Mouse (Mus musculus) right cerebral cortex, postnatal 10 days (tissue): ENCODE measurements around the gene Atp8a1.

Experiments
- DNase-seq, 2 experiments: peaks; one replicate each; pipeline ENCODE4 v3.0.0; 2021; ENCODE audit warnings: low spot score in 2 of 2

Gene Atp8a1

DNA sequence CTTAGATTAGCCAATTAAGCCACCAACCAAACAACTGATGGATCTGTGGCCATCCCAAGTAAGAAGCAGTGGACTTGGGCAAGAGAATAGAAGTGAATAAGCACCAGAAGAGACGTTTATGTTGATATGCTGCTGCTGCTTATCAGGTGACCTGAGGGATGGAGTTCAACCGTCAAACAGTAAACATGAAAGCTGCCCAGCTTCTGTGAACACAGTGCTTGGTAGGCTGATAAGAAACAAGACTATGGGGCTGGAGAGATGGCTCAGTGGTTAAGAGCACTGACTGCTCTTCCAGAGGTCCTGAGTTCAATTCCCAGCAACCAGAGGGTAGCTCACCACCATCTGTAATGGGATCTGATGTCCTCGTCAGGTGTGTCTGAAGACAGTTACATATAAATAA lies 168.4 kb downstream of the Atp8a1 start:
- DNase-seq, result no peak

DNA sequence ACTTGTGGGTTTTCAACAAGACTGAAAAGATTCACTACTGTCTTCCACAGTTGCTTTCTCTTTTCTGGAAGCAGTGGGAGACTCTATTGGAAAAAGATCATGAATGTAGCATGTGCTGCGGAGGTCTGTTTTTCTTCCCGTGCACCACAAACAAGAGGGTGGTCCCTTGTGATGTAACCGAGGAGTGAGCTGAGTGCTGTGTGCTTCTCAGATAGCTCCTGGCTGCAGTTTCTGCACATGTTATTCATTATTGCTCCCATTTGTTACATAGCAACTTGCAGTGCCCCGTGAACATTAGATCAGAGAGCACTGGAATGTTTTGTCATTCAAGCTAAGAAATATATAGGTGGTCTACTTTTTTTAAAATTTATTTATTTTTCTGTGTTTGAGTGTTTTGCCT lies 174.2 kb downstream of the Atp8a1 start:
- no peak for DNase-seq

DNA sequence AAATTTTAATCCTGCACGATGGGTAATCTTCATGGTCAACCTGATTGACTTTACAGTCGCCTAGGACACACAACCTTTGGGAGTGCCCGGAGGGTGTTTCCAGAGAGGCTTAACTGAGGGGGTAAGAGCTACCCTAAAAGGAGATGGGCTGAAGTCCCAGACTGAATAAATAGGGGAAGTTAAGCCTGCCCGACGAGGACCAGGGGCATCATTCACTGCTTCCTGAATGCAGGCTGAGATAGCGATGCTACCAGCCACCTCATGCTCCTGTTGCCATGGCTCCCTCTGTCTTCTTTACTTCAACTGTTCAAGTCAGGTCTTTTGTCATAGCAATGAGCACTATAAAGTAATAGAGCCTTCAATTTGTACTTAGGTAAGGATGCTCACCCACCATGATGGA lies 177.1 kb downstream of the Atp8a1 start:
- DNase-seq, result no peak

DNA sequence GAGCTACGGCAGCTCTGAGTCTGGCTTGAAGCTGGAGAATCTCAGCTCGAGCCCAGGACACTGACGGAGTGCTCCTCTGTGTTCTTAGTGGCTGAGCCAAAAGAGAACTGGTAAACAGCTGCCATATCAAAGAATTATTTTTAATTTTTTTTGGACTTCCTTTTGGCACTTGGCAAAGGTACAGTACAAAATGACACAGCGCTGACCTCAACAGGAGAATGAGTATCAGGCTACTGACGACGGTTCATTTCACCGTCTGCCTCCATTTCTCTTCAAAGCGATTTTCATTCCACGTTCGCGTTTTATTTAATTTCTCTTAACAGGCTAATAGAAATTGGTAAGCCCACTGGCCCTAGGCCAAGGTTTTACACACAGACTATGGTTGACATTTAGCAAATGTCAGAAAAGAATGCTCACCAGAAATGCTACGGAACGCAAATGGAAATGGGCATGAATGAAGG lies 177.8 kb downstream of the Atp8a1 start:
- no peak for DNase-seq

DNA sequence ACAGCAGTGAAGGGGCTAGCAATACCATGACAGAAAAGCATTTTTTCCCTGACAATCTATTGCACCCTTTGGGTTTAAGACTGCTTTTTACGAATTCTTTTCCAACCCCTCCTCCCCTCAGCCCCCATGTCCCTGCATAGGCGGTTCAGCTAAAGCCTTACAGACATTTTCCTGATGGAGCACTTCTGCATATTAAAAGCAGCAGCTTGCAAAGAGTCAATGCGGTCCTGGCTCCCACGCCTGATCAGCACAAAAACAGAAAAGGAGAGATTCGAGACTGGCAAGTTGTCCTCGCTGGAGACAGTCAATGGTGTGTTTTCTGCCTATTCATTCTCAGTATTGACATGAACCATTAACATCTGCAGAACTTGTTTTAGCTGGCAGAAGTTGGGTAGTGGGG lies 184.5 kb downstream of the Atp8a1 start:
- DNase-seq, result no peak

DNA sequence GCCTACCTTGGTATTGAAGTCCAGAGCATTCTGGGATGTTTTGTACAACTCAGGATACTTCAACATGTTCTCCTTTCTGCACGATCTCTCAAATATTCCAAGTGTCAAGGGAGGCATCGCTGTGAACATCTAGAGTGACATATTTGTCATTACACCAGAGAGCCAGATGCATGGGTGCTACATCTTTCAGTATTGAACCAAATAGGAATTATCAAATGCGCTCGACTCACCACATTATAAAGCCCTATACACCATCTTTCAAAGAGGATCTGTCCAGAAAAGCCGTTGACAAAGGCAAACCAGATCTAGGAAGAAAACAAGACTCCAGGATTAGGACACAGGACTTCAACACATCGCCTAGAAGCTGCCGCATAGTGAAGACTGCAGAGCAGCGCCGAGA lies 187.4 kb downstream of the Atp8a1 start:
- DNase-seq, result no peak

DNA sequence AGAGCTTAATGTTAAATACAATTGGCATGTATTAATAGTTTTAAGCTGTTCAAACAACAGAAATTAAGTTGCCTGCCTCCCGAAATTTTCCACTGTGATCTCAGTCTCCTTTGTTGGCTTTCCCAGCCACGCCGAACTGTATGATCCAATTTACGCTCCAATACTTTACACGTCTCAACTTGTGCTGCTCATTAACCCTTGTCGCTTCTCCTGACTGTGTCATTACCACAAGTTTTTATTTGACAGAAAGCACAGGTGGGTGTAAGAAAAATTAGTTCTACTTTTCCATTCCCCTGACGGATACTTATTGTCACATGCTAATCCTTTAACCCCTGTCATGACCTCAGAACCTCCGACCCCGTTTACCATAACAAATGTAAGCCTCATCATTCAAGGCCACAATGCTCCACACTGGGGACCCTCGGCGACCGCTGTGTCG lies 190.4 kb downstream of the Atp8a1 start:
- no peak for DNase-seq

DNA sequence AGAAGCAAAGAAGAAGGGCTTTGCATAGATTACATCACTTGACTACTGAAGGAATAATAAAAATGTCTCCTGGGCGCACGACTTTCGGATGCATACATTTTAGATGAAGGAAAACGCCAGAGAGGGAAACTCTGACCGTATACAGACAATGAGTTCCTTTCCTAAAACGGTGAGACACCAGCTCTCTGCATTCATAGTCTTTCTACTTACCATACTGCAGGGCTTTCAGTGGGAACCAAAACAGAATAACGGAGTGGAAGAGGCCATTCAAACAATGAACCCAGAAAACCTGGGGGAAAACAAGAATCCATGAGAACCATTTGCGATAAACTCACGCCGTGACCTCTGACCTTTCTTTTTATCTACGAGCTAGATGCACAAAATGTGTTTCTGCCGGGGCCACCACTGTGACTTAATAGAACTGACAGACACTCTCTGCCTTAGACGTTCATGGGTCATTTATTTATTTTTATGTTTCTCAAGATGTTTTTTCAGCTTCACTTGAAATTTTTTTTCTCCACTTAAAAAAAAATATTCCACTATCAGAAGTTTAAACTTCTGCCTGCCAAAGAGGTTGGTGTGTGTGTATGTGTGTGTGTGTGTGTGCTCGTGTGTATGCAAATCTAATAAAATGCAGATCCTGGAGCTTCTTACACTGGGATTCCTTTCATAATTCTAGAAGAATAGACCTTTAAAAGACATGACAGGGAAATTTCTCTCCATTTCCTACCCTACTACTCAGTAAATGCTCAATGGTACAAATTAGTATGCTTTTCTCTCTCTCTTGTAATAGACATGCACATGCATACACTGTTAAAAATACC lies 191.3 kb downstream of the Atp8a1 start:
- DNase-seq, result no peak

DNA sequence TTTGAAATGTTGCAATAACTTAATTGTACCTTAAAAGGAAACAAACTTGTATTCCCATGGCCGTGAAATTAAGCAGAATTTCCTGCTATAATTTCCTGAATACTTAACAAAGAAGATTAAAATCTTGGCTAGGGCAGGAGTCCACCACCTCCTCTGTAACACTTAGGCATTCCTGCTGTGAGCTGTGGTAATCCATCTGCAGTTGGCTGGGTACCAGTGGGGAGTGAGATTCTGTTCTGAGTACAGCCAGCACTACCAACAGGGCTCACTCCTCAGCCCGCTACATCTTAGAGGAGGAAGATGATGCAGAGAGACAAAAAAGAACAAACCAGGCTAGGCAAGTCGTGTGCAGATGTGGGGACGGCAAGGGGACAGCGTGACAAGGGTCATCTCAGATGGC lies 192.7 kb downstream of the Atp8a1 start:
- no peak for DNase-seq

DNA sequence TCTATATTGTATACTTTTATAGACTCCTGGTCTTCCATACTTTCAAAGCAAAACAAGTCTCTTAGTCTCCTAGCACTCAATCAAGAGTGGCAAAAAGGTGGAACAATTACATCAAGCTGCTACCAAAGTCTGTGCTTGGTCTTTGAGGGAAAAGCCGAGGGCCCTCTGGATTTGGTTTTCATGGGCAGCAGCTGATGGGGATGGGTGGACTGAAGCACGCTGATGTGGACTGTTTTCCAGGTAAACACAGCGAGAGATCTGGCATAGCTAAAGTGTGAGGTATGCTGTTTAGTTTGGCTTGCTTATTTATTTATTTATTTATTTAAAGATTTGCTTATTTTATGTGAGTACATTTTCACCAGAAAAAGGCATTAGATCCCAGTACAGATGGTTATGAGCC lies 193.7 kb downstream of the Atp8a1 start:
- DNase-seq, result no peak

DNA sequence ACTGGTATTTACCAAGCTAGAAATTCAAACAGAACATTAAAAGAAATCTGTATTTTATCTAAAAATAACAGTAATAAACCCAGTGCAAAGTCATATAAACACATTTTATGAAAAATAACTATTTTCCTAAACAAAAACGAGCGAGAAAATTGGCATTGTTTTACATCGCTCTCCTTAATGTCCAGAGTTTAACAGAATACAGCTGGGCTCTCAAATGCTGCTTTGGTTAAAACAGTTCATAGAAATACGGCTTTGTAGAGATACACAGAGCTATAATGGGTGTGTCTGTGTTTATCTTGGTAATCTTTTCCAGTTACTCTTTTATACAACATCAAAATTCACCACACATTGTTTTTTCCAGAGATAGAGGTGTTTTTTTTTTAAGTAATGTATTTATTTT lies 194.8 kb downstream of the Atp8a1 start:
- DNase-seq, result no peak

DNA sequence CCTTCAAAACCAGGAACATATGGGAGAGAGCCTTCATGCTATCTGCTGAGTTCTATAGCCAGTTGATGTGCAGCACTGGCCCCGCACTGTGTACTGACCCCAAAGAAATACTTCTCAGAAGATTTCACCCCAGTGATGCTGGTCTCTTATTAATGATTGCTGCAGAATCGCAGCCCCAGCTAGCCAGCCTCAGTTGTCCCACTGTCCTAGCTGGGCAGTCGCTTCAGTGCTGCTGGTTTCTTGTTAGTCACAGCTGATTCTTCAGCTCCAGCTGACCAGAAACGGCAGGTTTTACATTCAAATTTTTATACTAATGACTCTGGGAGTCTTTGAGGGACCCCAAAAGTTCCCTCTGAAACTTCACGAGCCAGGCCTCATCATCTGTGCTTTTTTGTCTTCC lies 197.2 kb downstream of the Atp8a1 start:
- no peak for DNase-seq

DNA sequence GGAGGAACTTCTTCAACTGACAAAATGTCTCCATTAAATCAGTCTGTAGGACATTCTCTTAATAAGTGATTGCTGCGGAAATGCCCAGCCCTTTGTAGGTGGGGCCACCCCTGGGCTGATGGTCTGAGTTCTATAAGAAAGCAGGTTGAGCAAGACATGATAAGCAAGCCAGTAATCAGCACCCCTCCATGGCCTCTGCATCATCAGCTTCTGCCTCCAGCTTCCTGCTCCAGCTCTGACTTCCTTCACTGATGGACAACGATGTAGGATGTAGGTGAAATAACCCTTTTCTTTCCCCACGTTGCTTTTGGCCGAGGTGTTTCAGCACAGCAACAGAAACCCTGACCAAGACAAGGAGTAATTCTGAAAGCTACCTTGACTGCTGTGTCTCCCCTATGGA lies 198.1 kb downstream of the Atp8a1 start:
- no peak for DNase-seq

DNA sequence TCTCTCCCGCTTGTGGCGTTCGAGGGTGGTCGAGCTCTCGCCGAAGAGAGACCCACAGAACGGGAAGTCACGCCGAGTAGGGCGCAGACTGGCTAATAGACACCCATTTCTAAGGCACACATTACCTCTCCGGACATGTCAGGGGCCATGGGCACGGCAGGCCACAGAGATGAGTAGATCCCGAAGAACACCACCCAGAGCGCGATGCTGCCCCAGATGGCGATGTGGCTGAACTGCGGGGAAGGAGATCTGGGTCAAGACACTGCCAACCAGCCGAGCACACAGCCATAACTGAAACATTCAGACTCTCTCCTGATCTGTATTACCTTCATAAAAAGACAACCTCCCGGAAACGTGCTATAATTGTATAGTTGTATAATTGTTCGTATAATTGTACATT lies 199.7 kb downstream of the Atp8a1 start:
- peak in 1 of 2 experiments; percentile 45 for DNase-seq

DNA sequence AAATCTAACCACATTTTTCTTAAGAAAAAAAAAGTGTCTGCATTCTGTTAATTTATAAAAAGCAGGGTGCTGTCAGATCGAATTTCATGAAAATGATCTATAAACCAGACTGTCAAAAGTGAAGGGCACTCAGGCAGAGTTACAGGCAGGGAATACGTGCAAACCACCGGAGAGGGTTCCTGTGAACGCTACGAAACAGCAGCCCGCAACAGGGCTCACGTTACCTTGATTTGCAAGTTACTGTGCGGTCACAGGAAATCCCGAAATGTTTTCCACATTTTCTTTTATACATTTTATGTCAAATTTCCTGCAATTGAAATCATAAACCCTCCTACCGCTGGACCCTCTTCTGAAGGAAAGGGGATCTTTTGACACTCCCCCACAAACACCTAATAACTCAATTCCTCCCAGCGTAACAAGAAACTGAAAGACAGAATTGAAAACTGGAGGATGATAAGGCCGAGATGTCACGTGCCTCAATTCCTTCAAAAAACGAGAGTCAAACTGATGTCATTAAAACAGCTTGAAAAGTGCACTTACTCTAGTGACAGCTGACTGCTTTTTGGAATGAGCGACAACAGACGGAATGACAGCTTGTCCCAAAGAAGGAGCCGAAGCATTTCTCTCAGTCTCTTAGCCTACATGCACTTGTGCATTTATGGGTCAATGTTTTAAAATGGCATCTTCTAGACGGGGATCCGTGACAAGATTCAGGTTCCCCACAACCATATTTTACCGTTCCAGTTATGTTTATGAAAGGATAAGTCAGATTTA lies 200.3 kb downstream of the Atp8a1 start:
- no peak for DNase-seq

DNA sequence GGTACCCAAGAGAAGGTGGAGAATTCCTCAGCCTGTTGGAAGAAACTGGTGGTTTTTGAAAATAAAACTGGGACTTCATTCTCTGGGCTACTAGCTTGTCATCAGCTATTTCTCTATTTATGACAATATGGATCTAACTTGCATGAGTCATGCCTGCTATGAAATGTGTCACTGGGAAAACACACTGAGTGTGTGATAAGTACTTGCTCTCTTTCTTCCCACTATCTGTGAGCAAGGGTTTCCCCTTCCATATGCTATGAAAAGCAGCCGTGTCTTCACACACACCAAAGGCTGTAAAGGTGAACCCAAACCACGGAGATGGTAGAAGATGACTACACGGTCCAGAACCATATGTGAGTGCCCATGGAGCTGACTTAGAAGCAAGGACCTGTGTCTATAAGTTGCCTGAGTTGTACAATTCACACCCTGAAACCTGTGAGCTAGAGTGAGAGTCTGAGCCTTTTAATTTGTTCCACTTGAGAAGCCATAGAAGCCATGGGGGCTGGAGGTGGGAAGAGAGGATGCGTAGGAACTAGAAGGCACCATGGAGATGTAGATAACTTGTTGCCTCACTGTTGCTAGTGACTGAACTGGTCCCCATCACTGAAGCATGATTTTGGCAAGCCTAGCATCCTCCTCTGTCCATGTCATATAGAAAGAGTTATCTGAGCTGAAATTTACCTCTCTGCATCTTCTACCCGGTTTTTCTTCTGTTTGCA lies 203.5 kb downstream of the Atp8a1 start:
- DNase-seq, result no peak

DNA sequence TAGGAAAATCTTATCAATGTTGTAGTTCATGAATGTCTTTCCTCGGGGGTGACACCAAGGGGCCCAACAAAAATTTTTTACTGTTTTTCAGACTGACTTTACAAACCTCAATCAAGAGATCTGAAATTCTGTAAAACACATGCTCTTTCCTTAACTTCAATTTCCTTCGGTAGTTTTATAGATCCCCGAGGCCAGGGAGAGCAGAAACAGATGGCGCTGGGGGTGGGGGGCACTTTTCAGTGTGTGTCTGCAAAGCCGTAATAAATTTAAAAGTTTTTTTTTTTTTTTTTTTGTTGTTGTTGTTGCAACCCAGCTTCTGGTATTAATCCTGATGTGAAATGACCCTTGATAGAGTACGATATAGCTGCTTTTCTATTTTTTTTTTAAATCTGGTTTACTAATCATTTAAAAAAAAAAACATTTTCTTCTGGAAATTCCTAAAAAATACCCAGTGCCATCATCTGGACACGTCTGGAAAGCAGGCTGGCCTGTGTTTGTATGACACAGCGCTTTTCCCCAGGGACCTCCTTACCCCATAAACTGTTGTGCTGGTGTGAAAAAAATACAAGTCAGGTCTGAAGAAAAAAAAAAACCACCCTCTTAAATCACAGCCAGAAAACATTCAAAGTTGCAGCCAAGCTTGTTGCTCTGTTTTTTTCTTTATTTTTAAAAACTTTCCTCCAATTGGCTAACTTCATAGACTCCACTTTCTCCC lies 205.7 kb downstream of the Atp8a1 start:
- no peak for DNase-seq

DNA sequence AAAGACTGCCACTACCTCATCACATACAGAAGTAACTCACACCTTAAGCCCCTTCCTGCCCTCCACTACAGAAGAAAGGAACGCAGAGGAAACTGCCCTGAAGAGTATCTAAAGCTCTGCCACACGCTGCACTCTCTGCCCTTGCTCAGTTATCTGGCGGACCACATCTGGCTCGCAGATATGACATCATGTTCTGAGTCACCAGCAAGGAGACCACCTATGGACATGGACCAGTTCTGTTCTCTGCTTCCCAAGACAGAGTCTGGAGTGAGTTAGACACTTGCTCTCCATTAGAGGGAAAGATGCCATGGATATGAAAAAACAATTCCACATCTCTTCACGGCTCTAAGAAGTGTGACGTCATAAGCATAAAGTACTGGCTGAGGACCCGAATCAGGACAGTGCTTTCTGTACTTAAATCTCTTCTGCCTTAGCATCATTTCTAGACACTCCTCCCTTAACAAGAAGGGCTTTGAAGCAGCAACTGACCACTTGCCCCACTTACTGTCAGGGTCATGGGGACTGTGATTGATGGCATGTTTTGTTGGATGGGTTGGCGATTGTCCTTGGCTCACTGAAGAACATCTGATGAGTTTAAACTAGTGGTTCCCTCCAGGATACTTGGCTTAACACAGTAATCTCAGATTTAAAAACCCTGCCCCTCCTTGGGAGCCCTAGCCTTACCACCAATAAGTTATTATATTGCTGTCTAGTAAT lies 206.5 kb downstream of the Atp8a1 start:
- peak in 1 of 2 experiments; percentile 20 for DNase-seq

DNA sequence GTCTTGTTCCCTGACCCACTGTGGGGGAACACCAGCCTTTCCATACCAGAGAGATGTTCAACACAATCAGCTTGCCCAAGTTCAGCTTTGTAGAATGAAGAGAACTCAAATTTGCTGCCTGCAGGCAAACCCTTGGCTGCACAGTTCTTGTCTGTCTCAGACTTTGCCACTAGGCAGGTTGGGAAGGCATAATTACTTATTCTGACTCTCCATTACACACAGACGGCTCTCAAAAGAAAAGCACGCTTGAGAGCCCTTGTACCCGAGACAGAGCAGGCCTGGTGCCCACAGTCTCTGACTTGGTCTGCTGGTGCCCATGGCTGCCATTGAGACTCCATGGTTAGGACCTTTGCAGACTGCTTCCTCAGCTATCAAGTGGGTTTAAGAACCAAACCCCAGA lies 212.9 kb downstream of the Atp8a1 start:
- DNase-seq, result no peak

DNA sequence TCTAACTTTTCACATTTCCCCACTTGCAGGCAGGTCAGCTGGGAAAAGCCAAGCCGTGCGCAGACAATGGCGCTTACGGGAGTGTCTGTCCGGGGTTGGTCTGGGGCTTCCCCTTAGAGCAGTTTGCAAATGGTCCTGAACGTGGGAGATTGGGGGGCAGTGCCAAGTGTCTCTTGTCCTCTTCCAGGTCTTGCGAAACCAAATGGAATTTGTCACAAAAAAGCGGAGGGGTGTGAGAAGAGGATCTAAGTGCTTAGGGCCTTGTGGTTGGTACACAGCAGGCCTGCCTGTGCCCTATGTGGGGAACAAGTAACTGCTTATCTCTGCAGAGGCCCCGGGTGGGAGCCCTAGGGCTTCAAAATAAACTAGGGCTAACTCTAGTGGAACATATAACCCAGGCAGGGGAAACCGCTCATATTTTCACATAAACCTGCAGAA lies 213.4 kb downstream of the Atp8a1 start:
- DNase-seq, result no peak

DNA sequence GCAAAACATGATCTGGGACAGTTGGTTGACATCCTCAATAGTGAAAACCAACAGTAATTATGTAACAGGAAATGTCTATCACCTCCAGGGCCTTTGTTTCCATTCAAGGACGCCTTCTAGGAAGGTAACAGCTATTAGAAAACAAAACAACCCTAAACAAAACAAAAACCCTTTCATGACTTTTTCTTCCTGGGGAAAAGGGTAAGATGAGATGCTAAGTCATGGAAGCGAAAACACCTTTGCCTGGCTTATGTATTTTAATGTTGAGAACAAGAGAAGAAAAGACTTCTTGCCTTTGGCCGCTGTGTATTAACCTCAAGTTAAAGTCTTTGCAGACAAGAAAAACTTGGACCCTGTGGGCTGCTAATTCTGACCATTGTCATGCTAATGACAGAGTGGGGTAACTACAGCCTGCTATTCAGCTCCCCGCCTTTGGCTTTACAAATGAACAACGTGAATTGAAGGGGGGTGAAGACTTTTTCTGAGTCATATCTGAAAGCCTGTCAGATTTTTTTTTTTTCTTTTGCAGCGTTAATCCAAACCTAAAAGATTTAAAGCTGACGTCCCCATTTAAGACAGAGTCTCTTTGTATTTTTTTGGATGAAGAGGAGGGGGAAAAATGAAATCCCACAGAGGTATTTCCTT lies 214.0 kb downstream of the Atp8a1 start:
- DNase-seq, result no peak
